Mouse (Mus musculus) limb, embryonic 15.5 days (tissue): ENCODE data around the gene Cacna1c. TPM values are rescaled to one million over a fixed set of nuclear protein-coding genes. Genes with fewer than 3 reads are reported as not detected.

ENCODE experiments used
- ATAC-seq: fragments of 200-750 bp; cut with Nextera tagmentation; 2 replicates; pipeline ENCODE4 v1.8.0; 2017; ENCODE audit warnings: low read depth, moderate TSS enrichment; ENCODE audit not compliant: insufficient number of reproducible peaks, low FRiP score, low TSS enrichment
- H3K27ac ChIP-seq: fragments of 300-500 bp; sonication (generic); 2 replicates; pipeline ENCODE4 v1.5.1; 2015; ENCODE audit warnings: moderate library complexity, mild to moderate bottlenecking, inconsistent platforms
- H3K27me3 ChIP-seq: fragments of 300-500 bp; sonication (generic); 2 replicates; pipeline ENCODE4 v1.6.1; 2015; ENCODE audit warnings: inconsistent platforms
- H3K36me3 ChIP-seq: fragments of 300-500 bp; sonication (generic); 2 replicates; pipeline ENCODE4 v1.6.1; 2015; ENCODE audit warnings: inconsistent platforms
- H3K4me1 ChIP-seq: fragments of 300-500 bp; sonication (generic); 2 replicates; pipeline ENCODE4 v1.6.1; 2015; ENCODE audit warnings: inconsistent platforms
- H3K4me2 ChIP-seq: fragments of 300-500 bp; sonication (generic); 2 replicates; pipeline ENCODE4 v1.6.1; 2015; ENCODE audit warnings: mild to moderate bottlenecking, inconsistent platforms
- H3K4me3 ChIP-seq: fragments of 300-500 bp; sonication (generic); 2 replicates; pipeline ENCODE4 v1.5.1; 2015; ENCODE audit warnings: mild to moderate bottlenecking, inconsistent platforms
- H3K9ac ChIP-seq: fragments of 300-500 bp; sonication (generic); 2 replicates; pipeline ENCODE4 v1.6.1; 2015; ENCODE audit warnings: inconsistent platforms
- H3K9me3 ChIP-seq: fragments of 300-500 bp; sonication (generic); 2 replicates; pipeline ENCODE4 v1.6.1; 2016; ENCODE audit warnings: inconsistent platforms
- WGBS: fragments of 180-500 bp; shearing (Covaris S2); methylation state at CpG from one replicate; pipeline ENCODE4 v1.1.7; 2015; 5-methylcytosine and 5-hydroxymethylcytosine counted together
- polyA plus RNA-seq: library from polyadenylated mRNA; unstranded; fragments of >200 nt; fragmentation: Nextera tagmentation; extraction: Ambion mirVana; gene quantifications from 2 replicates; pipeline ENCODE4 v1.2.1, GENCODE M21; 2015

Cacna1c gene
- polyA plus RNA-seq, 1 experiment from 2014 or later: 6.2 TPM

- Histone ChIP-seq H3K27ac (no peak overlapping the region), H3K4me3 (no peak overlapping the region), H3K4me2 (no peak overlapping the region), H3K36me3 (no peaks in the 10 kb centered on the region), H3K27me3 (no peaks in the 10 kb centered on the region), H3K9me3 (no peaks in the 10 kb centered on the region), H3K9ac (no peak overlapping the region), H3K4me1 (peaks cover 22% of the 10 kb centered on the region)
- peak; percentile 32; the same call in 1 of the 2 replicates for ATAC-seq
- 26% methylated on average over 13 of the region's 13 CpGs for WGBS
Measured at GRCm38 (mm10) chr6:118922328-118923211, 273.6 kb downstream of the Cacna1c start.

DNA sequence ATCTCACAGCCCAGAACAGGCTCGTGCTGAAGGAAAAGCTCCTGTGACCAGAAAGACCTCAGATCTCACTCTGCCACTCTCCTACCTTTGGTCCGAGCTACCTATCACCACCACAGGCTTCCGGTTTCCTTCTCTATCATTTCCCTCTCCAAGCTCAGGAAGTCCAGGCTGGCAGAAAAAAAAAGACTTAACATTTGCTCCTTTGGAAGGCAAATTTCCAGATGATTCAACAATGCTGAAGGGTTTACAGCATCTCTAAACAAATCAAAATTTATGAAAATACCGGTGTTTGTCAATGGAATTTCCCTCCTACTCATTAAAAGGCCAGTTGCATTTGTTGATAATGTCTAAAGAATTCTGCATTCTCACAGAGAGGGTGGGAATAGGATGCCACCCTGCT is 288.0 kb downstream of the Cacna1c start:
- H3K4me2 ChIP-seq: no peak overlapping the region
- H3K27me3 ChIP-seq: no peaks in the 10 kb centered on the region
- no peak overlapping the region for H3K9ac ChIP-seq
- peaks cover 6% of the 10 kb centered on the region for H3K4me1 ChIP-seq
- WGBS: 55% methylated on average over 4 of the region's 4 CpGs
- ATAC-seq: no peak
- H3K4me3 ChIP-seq: no peak overlapping the region
- no peaks in the 10 kb centered on the region for H3K9me3 ChIP-seq
- no peaks in the 10 kb centered on the region for H3K36me3 ChIP-seq
- H3K27ac ChIP-seq: peak overlapping the region; percentile 11; the same call in 1 of the 2 replicates

GRCm38 (mm10) chr6:118907704-118908103 is 288.5 kb downstream of the Cacna1c start:
- H3K4me1 ChIP-seq: peaks cover 6% of the 10 kb centered on the region
- ATAC-seq: no peak
- H3K27ac ChIP-seq: peak overlapping the region; percentile 11; the same call in 1 of the 2 replicates
- H3K9ac ChIP-seq: no peak overlapping the region
- H3K27me3 ChIP-seq: no peaks in the 10 kb centered on the region
- 8% methylated on average over 1 of the region's 1 CpGs for WGBS
- no peak overlapping the region for H3K4me2 ChIP-seq
- H3K36me3 ChIP-seq: no peaks in the 10 kb centered on the region
- no peak overlapping the region for H3K4me3 ChIP-seq
- no peaks in the 10 kb centered on the region for H3K9me3 ChIP-seq

DNA sequence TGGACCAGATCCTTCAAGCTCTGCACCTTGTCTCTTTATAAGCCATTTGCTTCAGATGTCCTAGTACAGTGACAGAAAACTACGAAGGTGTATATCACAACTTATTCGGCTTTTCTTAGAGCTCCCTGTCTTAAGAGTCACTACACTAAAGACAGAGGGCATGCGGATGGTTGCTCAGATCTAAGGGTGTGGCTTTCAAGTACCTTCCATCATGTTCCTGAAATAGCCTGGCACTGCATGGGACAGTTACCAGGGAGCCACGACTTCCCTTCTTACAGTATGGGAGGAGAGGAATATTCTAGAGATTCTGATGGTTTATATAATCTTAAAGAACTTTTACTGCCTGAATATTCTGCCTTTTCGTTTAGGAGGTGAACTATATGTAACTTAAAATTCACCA is 289.3 kb downstream of the Cacna1c start:
- whole genome bisulfite sequencing: 92% methylated on average over 5 of the region's 5 CpGs
- Histone ChIP-seq H3K36me3 (no peaks in the 10 kb centered on the region), H3K27ac (no peak overlapping the region), H3K9me3 (no peaks in the 10 kb centered on the region), H3K4me1 (peaks cover 6% of the 10 kb centered on the region), H3K9ac (no peak overlapping the region), H3K4me3 (no peak overlapping the region), H3K27me3 (no peaks in the 10 kb centered on the region), H3K4me2 (no peak overlapping the region)
- ATAC-seq: no peak

DNA sequence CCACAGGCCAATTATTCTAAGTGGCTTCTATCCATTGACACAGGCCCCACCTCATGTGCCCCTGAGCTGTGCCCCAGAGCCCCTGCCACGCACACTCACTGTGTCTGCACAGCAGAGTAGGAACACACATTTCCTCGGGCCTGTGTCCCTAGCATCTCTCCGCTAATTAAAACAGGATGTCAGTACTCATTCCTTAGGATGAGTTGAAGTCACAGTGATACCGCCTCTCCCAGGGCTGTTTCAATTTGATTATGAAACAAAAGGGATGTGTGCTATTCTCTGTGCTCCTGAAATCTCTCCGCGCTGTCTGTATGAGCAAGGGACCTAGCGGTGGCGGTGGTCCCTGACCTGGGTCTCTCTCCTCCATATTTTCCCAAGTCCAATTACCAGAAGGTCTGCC is 296.5 kb downstream of the Cacna1c start:
- no peaks in the 10 kb centered on the region for H3K9me3 ChIP-seq
- no peaks in the 10 kb centered on the region for H3K36me3 ChIP-seq
- H3K4me2 ChIP-seq: no peak overlapping the region
- H3K27ac ChIP-seq: no peak overlapping the region
- H3K4me1 ChIP-seq: 0 out of 2 replicates have a peak, but pooled peaks cover 2% of the 10 kb centered on the region
- no peak for ATAC-seq
- WGBS: 69% methylated on average over 8 of the region's 8 CpGs
- H3K27me3 ChIP-seq: no peaks in the 10 kb centered on the region
- no peak overlapping the region for H3K4me3 ChIP-seq
- no peak overlapping the region for H3K9ac ChIP-seq

- Histone ChIP-seq H3K4me2 (no peak overlapping the region), H3K4me1 (0 out of 2 replicates have a peak, but pooled peaks cover 2% of the 10 kb centered on the region), H3K36me3 (no peaks in the 10 kb centered on the region), H3K9me3 (no peaks in the 10 kb centered on the region), H3K9ac (no peak overlapping the region), H3K27me3 (no peaks in the 10 kb centered on the region), H3K4me3 (no peak overlapping the region), H3K27ac (no peak overlapping the region)
- no peak for ATAC-seq
- 52% methylated on average over 5 of the region's 5 CpGs for WGBS
Measured at GRCm38 (mm10) chr6:118897101-118897500, 299.1 kb downstream of the Cacna1c start.

GRCm38 (mm10) chr6:118894043-118894442 is 302.2 kb downstream of the Cacna1c start:
- Histone ChIP-seq H3K27ac (no peak overlapping the region), H3K9ac (no peak overlapping the region), H3K27me3 (no peaks in the 10 kb centered on the region), H3K4me3 (no peak overlapping the region), H3K4me1 (0 out of 2 replicates have a peak, but pooled peaks cover 2% of the 10 kb centered on the region), H3K36me3 (no peaks in the 10 kb centered on the region), H3K9me3 (no peaks in the 10 kb centered on the region), H3K4me2 (no peak overlapping the region)
- WGBS: 77% methylated on average over 6 of the region's 6 CpGs
- no peak for ATAC-seq

DNA sequence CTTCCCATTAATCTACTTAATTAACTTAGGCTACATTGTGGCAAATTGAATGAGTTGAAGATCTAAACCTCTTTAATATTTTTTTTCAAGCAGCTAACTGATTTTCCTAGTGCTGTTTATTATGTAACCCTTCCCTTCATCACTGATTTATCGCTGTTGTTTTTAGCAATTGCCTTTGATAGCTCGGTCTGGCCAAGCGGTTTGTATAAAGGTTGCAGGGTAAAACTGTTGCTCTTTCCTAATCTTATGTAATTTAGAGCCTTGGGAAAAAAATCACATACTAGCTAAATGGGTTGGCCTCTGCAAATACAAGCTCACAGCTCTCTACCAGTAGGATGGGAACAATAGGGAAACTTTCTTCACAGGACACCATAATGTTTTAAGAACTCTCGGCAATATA is 306.8 kb downstream of the Cacna1c start:
- no peaks in the 10 kb centered on the region for H3K4me1 ChIP-seq
- no peak overlapping the region for H3K4me3 ChIP-seq
- no peak overlapping the region for H3K4me2 ChIP-seq
- no peaks in the 10 kb centered on the region for H3K27me3 ChIP-seq
- H3K36me3 ChIP-seq: no peaks in the 10 kb centered on the region
- H3K9ac ChIP-seq: no peak overlapping the region
- no peaks in the 10 kb centered on the region for H3K9me3 ChIP-seq
- no peak overlapping the region for H3K27ac ChIP-seq
- ATAC-seq: no peak
- 83% methylated on average over 4 of the region's 4 CpGs for WGBS

GRCm38 (mm10) chr6:118887032-118887431 is 309.2 kb downstream of the Cacna1c start:
- ATAC-seq: no peak
- Histone ChIP-seq H3K4me2 (no peak overlapping the region), H3K27ac (no peak overlapping the region), H3K9ac (no peak overlapping the region), H3K4me3 (no peak overlapping the region), H3K9me3 (no peaks in the 10 kb centered on the region), H3K4me1 (peaks cover 5% of the 10 kb centered on the region; the same call in 1 of the 2 replicates), H3K27me3 (no peaks in the 10 kb centered on the region), H3K36me3 (no peaks in the 10 kb centered on the region)
- 87% methylated on average over 8 of the region's 8 CpGs for WGBS

GRCm38 (mm10) chr6:118884961-118885360 is 311.3 kb downstream of the Cacna1c start:
- no peak overlapping the region for H3K9ac ChIP-seq
- no peak overlapping the region for H3K27ac ChIP-seq
- 49% methylated on average over 1 of the region's 1 CpGs for WGBS
- no peak overlapping the region for H3K4me2 ChIP-seq
- H3K4me1 ChIP-seq: peaks cover 5% of the 10 kb centered on the region; the same call in 1 of the 2 replicates
- ATAC-seq: no peak
- H3K36me3 ChIP-seq: no peaks in the 10 kb centered on the region
- H3K9me3 ChIP-seq: no peaks in the 10 kb centered on the region
- H3K27me3 ChIP-seq: no peaks in the 10 kb centered on the region
- H3K4me3 ChIP-seq: no peak overlapping the region

GRCm38 (mm10) chr6:118884073-118884551 is 312.1 kb downstream of the Cacna1c start:
- 42% methylated on average over 8 of the region's 8 CpGs for WGBS
- no peak overlapping the region for H3K9ac ChIP-seq
- H3K9me3 ChIP-seq: no peaks in the 10 kb centered on the region
- no peaks in the 10 kb centered on the region for H3K36me3 ChIP-seq
- ATAC-seq: no peak
- peaks cover 5% of the 10 kb centered on the region; the same call in 1 of the 2 replicates for H3K4me1 ChIP-seq
- no peak overlapping the region for H3K4me3 ChIP-seq
- H3K27ac ChIP-seq: no peak overlapping the region
- no peaks in the 10 kb centered on the region for H3K27me3 ChIP-seq
- no peak overlapping the region for H3K4me2 ChIP-seq

DNA sequence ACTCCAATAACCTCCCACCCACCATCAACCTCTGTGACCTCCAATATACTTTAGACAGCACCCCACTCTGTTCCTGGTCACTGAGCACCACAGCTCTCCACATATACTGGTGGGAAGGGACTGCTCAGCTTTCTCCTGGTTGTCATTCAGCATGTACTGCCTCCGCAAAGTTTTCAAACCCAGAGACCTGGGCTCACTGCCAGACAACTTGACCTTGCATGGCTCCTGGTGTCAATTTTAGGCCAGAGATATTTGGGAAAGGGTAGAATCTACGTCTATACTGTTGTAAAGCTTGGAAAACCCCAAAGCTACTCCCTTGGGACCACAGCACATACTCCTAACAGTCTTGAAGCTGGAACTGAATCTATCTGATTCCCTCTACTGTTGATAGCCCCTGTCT is 320.0 kb downstream of the Cacna1c start:
- Histone ChIP-seq H3K4me1 (peaks cover 3% of the 10 kb centered on the region; the same call in 1 of the 2 replicates), H3K4me3 (no peak overlapping the region), H3K36me3 (no peaks in the 10 kb centered on the region), H3K27ac (no peak overlapping the region), H3K9me3 (no peaks in the 10 kb centered on the region), H3K9ac (no peak overlapping the region), H3K27me3 (no peaks in the 10 kb centered on the region), H3K4me2 (no peak overlapping the region)
- WGBS: 52% methylated on average over 2 of the region's 2 CpGs
- ATAC-seq: no peak
